Mouse (Mus musculus): ENCODE data around the gene Chrd. TPM values are rescaled to one million over a fixed set of nuclear protein-coding genes. Genes with fewer than 3 reads are reported as not detected.

The Chrd gene
- total RNA-seq (2021) = 10 to 100 TPM; 39.9 to 47.0 TPM
- long read RNA-seq, experiment 1, partial matches to known transcripts = 17 of 56 reads
- long read RNA-seq, experiment 1, other reads (novel, unspliced or antisense) = 36 of 56 reads
- long read RNA-seq, experiment 2, partial matches to known transcripts = 10 of 34 reads
- long read RNA-seq, experiment 2, other reads (novel, unspliced or antisense) = 23 of 34 reads

- DNase-seq (ENCODE audit: low spot score in 2 of 2) = peak; percentile 56 to 77
Measured at GRCm38 (mm10) chr16:20732925-20733730, at the start of gene Chrd. TSS of gene Chrd (plus strand) at chr16:20733127.

- DNase-seq (ENCODE audit: low spot score in 2 of 2) = no peak
Measured at GRCm38 (mm10) chr16:20690774-20691173, 42.2 kb upstream of the Chrd start.

GRCm38 (mm10) chr16:20691617-20692016 is 41.3 kb upstream of the Chrd start:
- no peak for DNase-seq (ENCODE audit: low spot score in 2 of 2)

GRCm38 (mm10) chr16:20692241-20692965 is 40.5 kb upstream of the Chrd start:
- peak in 1 of 2 experiments; percentile 17 for DNase-seq (ENCODE audit: low spot score in 2 of 2)

GRCm38 (mm10) chr16:20693111-20693701 is 39.7 kb upstream of the Chrd start, which contains the start of gene Fam131a:
TSS of gene Fam131a (plus strand) at chr16:20693241.
- peak; percentile 95 for DNase-seq (ENCODE audit: low spot score in 2 of 2)

- DNase-seq (ENCODE audit: low spot score in 2 of 2) = peak; percentile 71 to 76
Measured at GRCm38 (mm10) chr16:20694781-20695180, 38.1 kb upstream of the Chrd start.

GRCm38 (mm10) chr16:20695622-20696323 is 37.2 kb upstream of the Chrd start:
- DNase-seq (ENCODE audit: low spot score in 2 of 2) = peak; percentile 98

- no peak for DNase-seq (ENCODE audit: low spot score in 2 of 2)
Measured at GRCm38 (mm10) chr16:20699266-20699665, 33.7 kb upstream of the Chrd start.

GRCm38 (mm10) chr16:20700036-20700435 is 32.9 kb upstream of the Chrd start:
- DNase-seq (ENCODE audit: low spot score in 2 of 2) = no peak

GRCm38 (mm10) chr16:20701316-20701715 is 31.6 kb upstream of the Chrd start:
- DNase-seq (ENCODE audit: low spot score in 2 of 2) = no peak

- no peak for DNase-seq (ENCODE audit: low spot score in 2 of 2)
Measured at GRCm38 (mm10) chr16:20701729-20702521, 31.0 kb upstream of the Chrd start.

- DNase-seq (ENCODE audit: low spot score in 2 of 2) = peak; percentile 67 to 68
Measured at GRCm38 (mm10) chr16:20702522-20702893, 30.4 kb upstream of the Chrd start.

- peak in 1 of 2 experiments; percentile 18 for DNase-seq (ENCODE audit: low spot score in 2 of 2)
Measured at GRCm38 (mm10) chr16:20703071-20703470, 29.9 kb upstream of the Chrd start.

- no peak for DNase-seq (ENCODE audit: low spot score in 2 of 2)
Measured at GRCm38 (mm10) chr16:20703699-20704400, 29.1 kb upstream of the Chrd start.

GRCm38 (mm10) chr16:20705786-20706185 is 27.1 kb upstream of the Chrd start:
- DNase-seq (ENCODE audit: low spot score in 2 of 2) = no peak

GRCm38 (mm10) chr16:20706407-20707055 is 26.4 kb upstream of the Chrd start:
- DNase-seq (ENCODE audit: low spot score in 2 of 2) = no peak

- DNase-seq (ENCODE audit: low spot score in 2 of 2) = no peak
Measured at GRCm38 (mm10) chr16:20708220-20708938, 24.5 kb upstream of the Chrd start.
